Mouse (Mus musculus): ENCODE results near the gene Glp2r.

Glp2r gene

DNA sequence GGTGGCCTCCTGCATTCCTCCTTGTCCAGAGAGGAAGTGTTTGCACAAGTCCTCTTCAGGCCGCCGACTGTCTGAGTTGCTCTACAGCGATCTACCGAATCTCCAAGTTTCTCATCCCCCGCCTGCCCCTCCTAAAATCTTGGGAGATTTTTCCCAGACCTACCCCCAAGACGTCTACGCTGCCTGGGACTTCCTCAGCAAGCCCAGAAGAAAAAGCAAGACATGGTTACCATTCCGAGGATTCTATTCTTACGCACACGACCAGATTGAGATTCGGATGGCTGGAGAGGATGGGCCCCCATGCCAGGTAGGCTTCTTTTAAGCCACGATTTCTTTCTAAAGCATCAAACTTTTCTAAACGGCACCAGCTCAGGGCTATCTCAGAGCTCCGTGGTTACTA, at the start of gene Glp2r:
Gene Glp2r (minus strand): TSS at position 101 of the 400 bp plus-strand sequence.
- no peak for DNase-seq (ENCODE audit: low spot score in 2 of 2)

DNA sequence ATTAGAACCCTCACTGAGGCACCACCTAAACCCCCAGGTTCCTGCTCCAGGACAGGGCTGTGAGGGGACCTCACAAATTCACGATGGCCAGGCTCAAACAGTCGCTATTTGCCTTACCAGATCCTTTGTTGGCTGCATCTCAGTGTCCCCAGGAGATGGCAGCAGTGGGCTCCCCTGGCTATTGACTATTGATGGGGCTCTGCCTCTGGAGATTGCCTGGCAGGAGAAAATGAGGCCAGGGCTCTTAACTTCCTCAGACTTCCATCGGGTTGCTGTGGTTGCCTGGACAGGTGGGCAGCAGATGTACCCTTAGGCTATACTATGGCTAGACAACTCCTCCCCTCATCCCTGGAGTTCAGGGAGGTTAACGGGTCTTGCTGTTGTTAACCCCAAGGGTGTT, 49.3 kb upstream of the Glp2r start:
- no peak for DNase-seq (ENCODE audit: low spot score in 2 of 2)

DNA sequence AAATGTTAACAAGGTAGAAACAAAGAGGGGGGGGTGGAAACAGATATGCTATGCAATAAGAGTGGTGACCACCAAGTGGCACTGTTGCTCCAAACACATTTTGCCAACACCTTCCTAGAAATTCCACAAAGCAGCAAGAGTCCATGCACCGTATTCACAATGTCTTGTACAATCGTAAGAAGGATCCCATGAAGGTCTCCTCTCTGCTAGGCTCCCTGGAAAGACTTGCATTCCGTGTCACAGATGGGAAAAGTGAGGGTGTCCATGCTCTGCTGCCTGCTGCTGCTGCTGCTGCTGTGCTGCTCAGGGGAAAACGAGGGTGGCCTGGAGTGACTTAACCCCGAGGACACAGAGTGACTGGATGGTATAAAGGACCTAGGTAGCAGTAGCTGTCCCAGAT, 48.7 kb upstream of the Glp2r start:
- no peak for DNase-seq (ENCODE audit: low spot score in 2 of 2)

DNA sequence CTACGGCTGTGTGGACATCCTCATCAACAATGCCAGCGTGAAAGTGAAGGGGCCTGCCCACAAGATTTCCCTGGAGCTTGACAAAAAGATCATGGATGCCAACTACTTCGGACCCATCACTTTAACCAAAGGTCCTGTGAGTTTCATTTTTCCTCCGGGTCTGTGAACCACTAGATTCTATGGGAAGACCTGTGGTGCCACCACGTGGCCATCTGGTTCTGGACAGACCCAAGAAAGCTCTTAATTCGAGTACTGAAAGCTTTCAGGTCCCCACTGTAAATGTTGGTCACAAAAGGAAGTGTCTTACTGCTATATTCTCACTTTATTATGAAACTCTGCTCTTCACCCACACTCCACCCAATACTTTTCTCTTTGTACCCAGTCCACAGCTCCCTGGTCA, 40.6 kb upstream of the Glp2r start:
- DNase-seq (ENCODE audit: low spot score in 2 of 2): no peak

DNA sequence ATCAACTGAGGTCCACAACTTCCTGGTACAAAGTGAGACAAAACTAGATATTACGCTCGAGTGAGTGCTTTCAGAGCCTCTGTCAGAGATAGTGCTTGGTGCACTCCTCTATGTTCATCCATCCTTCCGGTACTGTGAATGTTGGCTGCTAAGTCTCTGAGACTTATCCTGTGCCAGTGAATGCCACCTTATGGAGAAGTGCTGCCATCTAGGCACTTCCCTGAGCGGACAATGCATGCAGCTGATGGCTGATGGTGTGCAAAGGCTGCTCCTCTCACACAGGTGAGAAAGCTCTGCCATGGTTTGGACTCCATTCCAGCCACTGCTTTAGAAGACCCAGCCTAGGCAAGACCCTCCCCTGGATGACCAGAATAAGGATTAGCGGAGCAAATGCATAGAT, 37.1 kb upstream of the Glp2r start:
- no peak for DNase-seq (ENCODE audit: low spot score in 2 of 2)

DNA sequence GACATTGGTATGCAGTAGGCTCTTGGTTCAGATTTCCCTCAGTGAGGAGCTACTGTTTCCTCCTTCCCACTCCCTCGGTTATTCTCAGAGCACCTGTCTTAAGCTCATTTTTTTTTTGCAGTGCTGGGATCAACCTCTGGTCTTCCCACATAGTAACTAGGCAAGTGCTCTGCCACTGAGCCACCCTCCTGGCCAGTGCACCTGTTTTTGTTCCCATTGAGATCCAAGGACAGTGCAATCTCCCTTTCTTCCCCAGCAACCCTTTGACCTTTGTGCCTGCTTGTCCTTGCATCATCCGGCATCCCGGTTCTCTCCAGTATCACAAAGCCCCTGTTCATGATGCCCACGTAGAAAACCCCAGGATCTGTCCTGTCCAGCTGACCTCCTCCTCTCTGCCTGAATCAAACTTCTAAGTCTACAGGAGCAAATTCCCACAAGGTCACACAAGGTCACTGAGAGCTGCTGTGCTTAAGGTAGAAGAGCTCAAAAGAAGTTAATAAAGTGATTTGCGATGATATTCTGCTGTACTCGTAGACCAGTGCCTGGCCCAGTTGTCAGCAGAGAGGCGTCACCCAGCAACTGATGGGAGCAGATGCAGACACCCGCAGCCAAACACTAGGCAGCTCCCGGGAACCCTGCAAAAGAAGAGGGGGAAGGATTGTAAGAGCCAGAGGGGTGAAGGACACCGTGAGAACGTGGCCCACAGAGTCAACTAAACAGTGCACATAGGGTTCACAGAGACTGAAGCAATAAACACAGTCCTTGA, 36.1 kb upstream of the Glp2r start:
- no peak for DNase-seq (ENCODE audit: low spot score in 2 of 2)

DNA sequence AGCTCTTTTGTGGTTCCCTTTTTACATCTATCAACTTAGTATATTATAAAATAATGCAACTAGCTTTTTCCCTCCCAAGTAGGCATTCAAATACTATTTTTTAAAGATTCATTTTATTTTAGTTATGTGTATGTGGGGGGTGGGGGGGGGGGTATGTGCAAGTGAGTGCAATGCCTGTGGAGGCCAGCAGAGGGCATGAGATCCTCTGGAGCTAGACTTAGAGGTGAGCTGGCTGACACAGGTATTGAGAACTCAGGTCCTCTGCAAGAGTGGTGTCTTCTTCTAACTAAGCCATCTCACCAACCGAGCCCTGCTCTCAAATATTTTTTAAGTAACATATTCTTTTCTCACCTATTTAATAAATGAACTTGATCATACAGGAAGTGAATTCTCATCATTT, 34.6 kb upstream of the Glp2r start:
- no peak for DNase-seq (ENCODE audit: low spot score in 2 of 2)

DNA sequence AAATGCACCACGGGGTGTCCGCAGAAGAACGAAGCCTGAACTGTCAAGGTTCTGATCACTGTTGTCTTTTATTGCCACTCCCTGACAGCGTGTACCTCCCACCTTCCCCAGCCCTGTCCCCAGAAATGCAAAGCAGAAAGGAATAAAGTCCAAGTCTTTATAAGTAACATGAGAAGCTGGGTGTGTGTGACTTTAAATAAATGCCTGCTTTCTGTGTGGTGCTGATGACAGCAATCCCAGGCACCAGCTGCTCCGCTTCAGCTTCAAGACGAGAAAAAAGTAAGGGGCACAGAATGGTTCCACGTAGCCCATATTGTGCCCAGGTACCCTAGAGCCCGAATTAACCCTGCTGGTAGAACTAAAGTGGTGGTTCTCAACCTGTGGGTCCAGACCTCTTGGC, 30.2 kb upstream of the Glp2r start:
- DNase-seq (ENCODE audit: low spot score in 2 of 2): no peak

DNA sequence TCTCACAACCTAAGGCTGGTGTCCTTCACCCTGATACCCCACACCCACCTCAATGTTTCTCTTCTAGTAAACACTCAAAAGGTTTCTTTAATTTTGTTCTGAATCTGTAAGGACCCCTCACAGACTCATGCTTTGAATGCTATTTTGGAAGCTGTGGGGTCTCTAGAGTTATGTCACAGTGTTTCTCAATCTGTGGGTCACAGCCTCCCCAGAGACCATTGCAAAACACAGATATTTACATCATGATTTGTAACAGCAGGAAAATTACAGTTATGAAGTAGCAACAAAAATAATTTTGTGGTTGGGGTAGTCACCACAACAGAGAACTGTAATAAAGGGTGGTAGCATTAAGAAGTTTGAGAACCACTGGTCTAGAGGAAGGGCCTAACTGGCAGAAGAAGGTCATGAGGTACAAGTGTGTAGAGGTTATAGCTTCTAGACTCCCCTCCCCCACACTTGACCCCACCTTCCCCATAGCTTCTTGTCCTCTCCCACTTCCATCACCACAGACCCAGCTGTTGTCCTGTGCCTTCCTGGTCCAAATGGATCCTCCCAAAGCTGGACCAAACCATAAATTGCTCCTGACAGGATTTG, 29.3 kb upstream of the Glp2r start:
- no peak for DNase-seq (ENCODE audit: low spot score in 2 of 2)

DNA sequence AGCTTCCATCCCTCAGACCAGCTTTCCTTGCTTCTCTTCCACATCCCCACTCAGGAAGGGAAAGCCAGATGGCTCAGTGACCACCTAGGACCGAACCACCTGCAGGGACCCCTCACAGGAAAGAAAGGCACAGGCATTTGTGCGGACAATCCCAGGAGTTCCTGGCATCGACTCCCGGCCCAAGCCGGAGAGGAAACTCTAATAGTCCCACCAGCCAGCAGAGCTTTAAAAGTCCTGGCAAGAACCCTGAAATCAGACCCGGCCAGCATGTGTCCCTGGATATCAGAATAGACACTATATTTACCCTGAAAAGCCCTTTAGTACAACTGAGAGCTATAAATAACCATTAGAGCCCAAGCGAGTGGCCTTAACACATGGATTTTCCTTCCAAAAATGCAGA, 27.0 kb upstream of the Glp2r start, which contains the start of gene Dhrs7c:
Gene Dhrs7c (plus strand): TSS at position 257 of the 400 bp plus-strand sequence.
- no peak for DNase-seq (ENCODE audit: low spot score in 2 of 2)

DNA sequence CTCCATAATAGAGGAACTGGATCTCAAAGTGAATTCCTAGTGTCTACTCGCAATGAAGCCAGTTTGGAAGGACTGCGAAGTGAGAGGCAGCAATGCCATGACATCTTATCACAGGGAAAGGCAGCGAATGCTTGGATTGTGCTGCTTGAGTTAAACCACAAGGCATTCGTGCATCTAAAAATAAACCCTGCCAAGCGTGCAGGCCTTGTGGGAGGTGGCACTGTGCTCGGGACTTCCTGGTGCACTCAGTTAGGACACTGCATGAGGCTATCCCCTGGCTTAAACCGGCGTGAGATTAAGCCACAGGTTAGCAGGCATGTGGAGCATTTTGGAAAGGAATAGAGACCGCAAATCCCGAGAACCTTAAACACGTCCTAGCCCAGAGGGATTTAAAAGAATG, 19.2 kb upstream of the Glp2r start:
- DNase-seq (ENCODE audit: low spot score in 2 of 2): no peak

DNA sequence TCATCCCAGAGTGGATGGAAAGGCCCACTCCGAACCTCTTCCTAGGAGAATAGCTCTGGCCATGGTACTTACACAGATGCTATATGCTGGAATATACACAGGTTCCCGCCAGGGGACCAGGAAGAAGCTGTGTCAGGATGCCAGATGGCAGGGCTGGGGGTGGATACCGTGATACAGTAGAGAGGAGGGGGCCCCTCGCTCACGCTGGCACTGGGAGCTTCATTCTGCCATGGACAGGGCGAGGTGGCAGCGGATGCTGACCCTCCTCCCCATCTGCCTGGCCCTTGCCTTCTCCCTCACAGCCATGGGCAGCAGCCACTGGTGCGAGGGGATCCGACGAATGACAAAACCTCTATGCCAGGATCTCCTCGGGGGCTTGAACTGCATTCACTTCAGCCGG, 3.4 kb upstream of the Glp2r start, which contains the start of gene Gsg1l2:
Gene Gsg1l2 (plus strand): TSS at position 230 of the 400 bp plus-strand sequence.
- no peak for DNase-seq (ENCODE audit: low spot score in 2 of 2)

DNA sequence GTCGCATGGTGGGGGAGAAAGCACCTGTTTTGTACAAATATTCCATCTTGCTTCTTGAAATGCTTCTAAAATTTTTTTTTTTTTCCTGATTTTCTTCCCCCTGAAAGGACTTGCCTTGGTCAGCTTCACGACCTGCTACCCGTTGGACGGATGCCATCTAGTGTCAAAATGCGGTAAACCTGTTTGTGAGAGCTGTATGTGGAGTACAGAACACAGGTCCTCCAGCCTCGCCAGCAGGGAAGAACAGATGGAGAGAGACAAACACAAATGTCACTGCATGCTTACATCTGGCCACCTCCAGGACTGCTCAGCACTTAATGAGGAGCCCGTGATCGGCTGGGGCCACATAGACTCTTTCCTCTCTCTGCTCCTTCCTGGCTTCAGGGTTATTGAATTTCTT, 1.6 kb upstream of the Glp2r start:
- DNase-seq (ENCODE audit: low spot score in 2 of 2): no peak

DNA sequence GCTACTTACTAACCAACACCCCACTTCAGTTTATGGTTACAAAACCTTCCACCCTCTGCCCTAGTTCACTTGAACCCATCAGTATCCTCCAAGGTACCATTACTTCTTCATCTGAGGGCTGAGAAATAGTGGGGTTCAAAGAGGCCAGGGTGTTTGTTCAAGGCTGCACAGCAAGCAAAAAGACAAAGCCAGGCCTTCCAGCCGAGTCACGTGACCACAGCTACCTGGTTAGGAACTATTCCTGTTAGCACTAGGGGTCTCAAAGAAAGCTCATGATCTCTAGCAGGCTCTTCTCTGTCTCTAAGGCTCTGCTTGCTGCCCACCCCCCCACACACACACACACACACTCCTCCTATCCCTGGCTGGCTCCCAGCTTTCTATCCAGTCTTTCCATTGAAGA, 738 bp upstream of the Glp2r start:
- no peak for DNase-seq (ENCODE audit: low spot score in 2 of 2)

DNA sequence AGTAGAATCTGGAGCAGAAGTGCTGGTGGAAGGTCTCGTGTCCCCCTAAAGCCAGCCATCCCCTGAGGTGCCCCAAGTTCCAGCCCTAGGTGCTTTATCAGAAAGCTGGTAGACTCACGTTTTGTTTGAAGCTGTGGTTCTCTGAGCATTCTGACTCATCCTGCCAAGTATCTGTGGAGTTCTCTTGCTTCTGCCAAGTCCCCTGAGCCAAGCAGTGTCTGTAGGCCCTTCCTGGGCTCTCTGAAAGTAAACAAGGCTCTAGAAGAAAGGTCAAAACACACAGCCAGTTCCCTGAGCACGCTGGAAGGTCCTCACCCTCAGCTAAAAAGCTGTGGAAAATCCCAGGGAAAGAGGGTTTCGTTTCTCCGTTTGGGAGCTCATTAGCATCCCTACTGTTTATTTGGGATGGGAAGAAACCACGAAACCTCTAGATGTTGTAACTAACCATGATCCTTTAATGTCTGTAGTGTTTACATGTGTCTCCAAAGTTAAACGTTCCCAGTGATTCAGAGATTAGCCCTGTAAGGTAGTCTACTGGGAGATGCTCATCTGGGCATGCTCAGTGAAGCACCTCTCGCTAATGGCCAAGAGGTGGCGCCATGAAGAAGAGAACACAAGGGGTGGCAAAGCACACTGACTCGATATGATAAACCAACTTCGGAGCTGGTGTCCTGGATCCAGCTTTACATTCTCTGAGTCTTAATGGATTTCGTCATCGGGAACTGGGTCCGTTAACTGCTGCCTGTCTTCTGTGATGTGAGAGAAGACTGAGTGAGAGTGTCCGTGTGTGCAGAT, 13.4 kb downstream of the Glp2r start:
- DNase-seq (ENCODE audit: low spot score in 2 of 2): no peak

DNA sequence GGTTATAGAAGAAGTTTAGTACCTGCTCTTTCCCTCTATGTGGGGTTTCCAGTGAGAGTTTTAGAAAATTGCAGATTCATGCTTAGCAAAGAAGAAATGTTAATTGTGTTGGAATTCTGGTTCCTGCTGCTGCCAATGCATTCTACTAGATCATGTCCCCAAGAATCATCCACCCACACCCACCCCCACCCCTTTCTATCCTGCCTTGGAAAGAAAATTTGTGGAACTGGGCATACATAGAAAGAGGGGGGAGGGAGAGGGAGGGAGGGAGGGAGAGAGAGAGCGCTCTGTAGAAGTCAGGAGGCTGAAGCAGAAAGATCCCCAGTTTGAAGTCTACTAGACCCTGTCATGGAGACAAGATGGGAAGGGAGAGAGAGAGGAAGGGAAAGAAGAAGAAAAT, 14.7 kb downstream of the Glp2r start:
- no peak for DNase-seq (ENCODE audit: low spot score in 2 of 2)

DNA sequence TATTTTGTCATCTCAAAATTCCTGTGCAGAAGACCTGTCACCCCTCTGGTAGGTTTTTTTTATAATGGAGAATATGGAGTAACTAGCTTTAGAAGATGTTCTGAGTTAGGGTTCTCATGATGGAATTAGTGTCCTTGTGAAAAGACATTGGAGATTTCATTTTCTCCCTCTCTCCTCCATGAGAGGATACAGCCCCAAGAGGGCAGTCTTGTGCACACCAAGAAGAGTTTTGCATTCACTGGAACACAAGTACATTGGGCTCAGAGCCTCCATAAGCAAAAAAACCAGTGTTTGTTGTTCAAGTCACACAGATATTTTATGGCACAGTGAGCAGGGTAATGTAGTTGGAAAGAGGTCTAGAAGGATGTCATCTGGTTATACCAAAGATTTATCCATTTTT, 29.4 kb downstream of the Glp2r start:
- DNase-seq (ENCODE audit: low spot score in 2 of 2): no peak

DNA sequence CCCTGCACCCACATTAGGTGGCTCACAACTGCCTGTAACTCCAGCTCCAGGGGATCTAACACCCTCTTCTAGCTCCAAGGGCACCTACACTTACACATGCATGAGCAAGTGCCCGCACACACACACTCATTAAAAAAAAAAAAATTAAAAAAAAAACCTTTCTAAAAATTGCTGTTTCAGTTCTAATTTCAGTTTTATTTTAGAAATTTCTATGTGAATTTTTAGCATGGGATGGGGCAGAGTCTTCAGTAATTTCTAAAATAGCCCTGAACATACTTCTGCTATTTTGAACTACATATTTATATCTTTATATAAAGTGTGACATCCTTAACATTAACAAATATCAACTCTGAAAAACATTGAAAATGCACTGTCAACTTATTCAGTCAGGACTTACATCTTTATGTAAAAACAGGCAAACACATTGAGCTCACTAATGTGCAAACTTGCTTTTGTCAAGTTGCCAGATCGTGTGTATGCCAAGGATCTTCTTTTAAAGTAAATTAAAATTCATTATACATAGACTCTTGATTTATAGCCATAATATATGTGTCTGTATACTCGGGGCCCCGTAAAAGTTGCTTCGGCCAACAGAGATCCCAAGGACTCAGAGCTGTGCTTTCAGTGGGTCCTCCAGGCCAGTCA, 32.0 kb downstream of the Glp2r start:
- DNase-seq (ENCODE audit: low spot score in 2 of 2): no peak

DNA sequence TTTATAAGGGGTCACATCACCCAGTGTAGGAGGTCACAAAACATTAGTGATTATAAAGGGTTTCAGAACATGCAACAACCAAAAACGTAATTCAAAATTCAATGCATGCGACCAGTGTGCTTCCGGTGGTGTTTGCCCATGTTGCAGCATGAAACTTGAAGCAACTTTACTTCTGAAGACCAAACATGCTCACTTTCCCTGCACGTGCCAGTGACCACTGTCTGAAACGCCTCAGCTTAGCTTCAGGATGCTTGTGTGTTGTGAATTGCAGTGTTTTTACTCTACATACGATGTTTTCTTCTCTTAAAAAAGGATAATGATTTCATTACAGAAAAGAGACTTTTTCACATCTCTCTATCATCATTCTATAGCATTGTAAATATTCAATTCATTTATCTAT, 32.6 kb downstream of the Glp2r start:
- DNase-seq (ENCODE audit: low spot score in 2 of 2): no peak

DNA sequence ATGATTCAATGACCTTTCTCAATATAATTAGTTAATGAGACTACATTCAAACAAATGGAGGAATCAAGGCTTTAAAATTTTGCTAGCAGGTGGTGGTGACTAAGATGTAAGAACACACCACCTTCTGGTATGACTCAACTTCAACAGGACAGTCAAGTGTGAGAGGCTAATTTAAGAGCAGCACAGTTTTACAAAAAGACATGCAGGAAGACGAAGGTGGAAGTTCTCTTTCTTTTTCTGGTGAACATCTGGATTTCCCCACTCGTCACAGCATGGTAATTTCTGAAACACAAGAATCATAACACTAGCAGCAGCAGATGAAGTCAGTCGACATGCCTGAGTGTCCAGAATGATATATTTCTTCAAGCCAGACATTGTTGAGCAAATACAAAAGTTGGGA, 36.4 kb downstream of the Glp2r start:
- no peak for DNase-seq (ENCODE audit: low spot score in 2 of 2)

DNA sequence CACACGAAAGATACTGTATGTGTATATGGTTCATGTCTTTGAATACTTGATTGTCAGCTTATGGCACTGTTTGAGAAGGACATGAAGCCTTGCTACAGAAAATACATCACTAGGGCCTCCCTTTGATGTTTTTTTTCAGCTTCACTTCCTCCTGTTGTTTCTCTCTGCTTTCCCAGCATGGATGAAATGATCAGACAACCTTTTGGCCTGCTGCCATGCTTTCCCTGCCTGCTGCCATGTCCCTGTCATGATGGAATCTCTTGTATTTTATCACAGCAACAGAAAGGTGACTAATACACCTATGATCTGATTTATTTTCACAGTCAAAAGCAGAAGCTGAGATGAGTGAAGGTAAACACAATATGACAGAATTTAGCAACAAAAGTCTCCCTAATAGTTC, 37.2 kb downstream of the Glp2r start:
- DNase-seq (ENCODE audit: low spot score in 2 of 2): no peak

DNA sequence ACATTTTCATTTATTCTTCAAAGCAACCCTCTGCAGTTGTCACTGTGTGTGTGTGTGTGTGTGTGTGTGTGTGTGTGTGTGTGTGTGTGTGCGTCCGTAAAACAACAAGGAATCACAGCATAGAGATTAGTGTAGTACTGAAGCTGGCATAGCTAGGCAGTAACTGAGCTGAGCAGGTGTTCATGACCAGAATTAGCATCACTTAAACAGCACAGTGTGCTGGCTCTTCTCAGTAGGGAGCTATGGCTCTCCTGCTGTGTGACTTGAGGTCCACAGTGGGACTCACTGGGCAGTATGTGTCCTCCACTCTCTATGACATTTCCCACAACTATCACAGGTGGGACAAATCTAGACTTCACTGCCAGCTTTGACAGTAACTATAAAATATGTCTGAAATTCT, 39.9 kb downstream of the Glp2r start:
- no peak for DNase-seq (ENCODE audit: low spot score in 2 of 2)
